In genomic region chr19:55640251-55640650, GRCm38 (mm10) we compare ENCODE assay signal across 20 mouse cellular contexts.
"Had no signal": no experiment of that assay in that cellular context is flagged by ENCODE, and none has a peak within 500 bp of the region (broad histone marks: within the 10 kb centered on the region; RNA-seq: fewer than 3 reads in every experiment).

No protein-coding gene starts in this region.

- H3K36me3 ChIP-seq: limb, embryonic 10.5 days; limb, embryonic 13.5 days; liver, embryonic 12.5 days; liver, embryonic 15.5 days; lung, embryonic 15.5 days; midbrain, embryonic 10.5 days; neural tube, embryonic 13.5 days had no signal

- H3K4me1 ChIP-seq: lung, embryonic 15.5 days had no signal

- ATAC-seq: liver, embryonic 12.5 days had no signal

- H3K27me3 ChIP-seq: lung, embryonic 15.5 days had no signal

- H3K9me3 ChIP-seq: limb, embryonic 10.5 days; limb, embryonic 13.5 days; liver, embryonic 12.5 days; liver, embryonic 15.5 days; lung, embryonic 15.5 days; midbrain, embryonic 10.5 days; neural tube, embryonic 13.5 days had no signal

- H3K4me3 ChIP-seq: layer of hippocampus, adult 2 months; limb, embryonic 10.5 days; limb, embryonic 13.5 days; liver, embryonic 12.5 days; liver, embryonic 15.5 days; lung, embryonic 15.5 days; megakaryocyte, embryonic 14.5 days; midbrain, embryonic 10.5 days; neural tube, embryonic 13.5 days had no signal

- DNase-seq: kidney, postnatal 25 days; layer of hippocampus, adult 9-11 months; liver; lung, adult 18-20 months; lung, postnatal 10 days; lung, postnatal 36 days; midbrain, embryonic 14.5 days; retina, postnatal 1 day; thymus, adult 18-20 months; thymus, postnatal 36 days had no signal

- H3K4me2 ChIP-seq: limb, embryonic 13.5 days; liver, embryonic 12.5 days; liver, embryonic 15.5 days; lung, embryonic 15.5 days; neural tube, embryonic 13.5 days had no signal

- H3K27ac ChIP-seq: kidney, postnatal 0 days; layer of hippocampus, adult 2 months; limb, embryonic 10.5 days; limb, embryonic 13.5 days; liver, embryonic 12.5 days; liver, embryonic 15.5 days; lung, embryonic 15.5 days; midbrain, embryonic 10.5 days; neural tube, embryonic 13.5 days had no signal

- H3K9ac ChIP-seq: limb, embryonic 13.5 days; liver, embryonic 12.5 days; liver, embryonic 15.5 days; lung, embryonic 15.5 days; neural tube, embryonic 13.5 days had no signal
